Mouse (Mus musculus) adrenal gland, adult 18-20 months (tissue): ENCODE data around the gene Rpa3. TPM values are rescaled to one million over a fixed set of nuclear protein-coding genes. Genes with fewer than 3 reads are reported as not detected.

Experiments used
- DNase-seq, 2 experiments: peaks; one replicate each; pipeline ENCODE4 v3.0.0; 2021 to 2022; ENCODE audit warnings: low spot score in 2 of 2
- total RNA-seq, 2 experiments: library from RNA; stranded (reverse); gene quantifications; 1 replicate in 1 of 2; 2 replicates in 1 of 2; pipeline ENCODE4 v1.2.3; 2021

Gene Rpa3
- total RNA-seq, 2 experiments from 2014 or later, result 12.8 to 13.4 TPM

DNA sequence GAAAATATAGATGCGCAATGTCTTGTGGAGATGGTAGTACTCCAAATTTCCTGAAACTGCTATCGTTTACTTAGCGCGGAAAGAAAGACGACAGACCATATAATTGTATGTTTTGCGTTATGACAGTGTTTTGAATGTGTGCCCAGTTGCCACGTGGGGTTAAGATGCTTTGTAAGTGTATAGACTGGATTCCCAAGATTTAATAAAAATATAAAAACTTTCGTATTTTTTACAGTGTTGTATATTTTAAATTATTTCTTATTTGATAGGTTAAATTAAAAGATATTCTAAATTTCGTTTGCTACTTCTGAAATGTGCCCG, 49.1 kb downstream of the Rpa3 start:
- no peak for DNase-seq

DNA sequence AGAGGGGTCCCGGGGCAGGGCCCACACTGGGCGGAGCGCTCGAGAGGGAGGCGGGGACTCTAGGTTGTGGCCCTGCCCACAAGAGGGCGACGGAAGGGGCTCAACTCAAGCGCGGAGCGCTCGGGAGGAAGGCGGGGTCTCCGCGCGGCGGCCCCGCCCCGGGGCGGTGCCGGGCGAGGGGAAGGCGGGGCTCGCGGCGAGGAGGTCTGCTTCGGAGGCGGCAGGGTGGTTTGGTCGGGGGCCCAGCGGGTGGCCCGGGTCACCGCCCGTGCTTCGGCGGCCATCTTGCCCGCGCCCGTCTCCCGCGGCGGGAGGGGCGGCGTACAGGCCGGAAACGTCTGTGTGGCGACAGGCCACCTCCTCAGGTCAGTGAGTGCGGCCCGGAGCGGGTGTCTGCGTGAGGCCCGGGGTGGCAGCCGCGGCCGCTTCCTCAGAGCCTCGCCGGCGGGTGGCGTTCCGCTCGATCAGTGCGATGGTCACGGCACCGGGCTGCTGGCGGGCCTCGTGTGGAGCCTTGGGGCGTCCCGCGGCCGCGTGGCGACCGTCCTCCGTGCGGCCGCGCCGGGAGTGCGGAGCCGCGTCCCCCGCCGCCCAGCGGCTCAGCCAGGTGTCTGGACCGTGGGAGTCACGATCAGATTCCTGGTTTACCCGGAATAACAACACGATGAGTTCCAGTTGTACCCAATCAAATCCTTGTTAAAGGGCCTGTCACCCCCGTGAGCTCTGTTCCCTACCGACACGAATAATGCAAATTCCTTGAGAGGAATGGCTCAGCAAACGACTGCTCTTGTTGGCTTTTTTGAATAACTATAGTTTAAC, 49.7 kb downstream of the Rpa3 start, which contains the start of gene Mios:
TSS of gene Mios (plus strand) at position 176 of the 819 bp plus-strand sequence.
- DNase-seq, result peak; percentile 83 to 87

Other genes starting within 250 kb of the Rpa3 start
- 1 to 10 TPM in 1 of 2 experiments, under 1 TPM in 1; 0.89 to 2.2 TPM for gene Col28a1, start 66.6 kb downstream of the Rpa3 start, total RNA-seq
- gene Mios, start 50.0 kb downstream of the Rpa3 start, total RNA-seq, result 10 to 100 TPM; 12.4 to 13.5 TPM
- gene Umad1, start 115 bp upstream of the Rpa3 start, total RNA-seq, result 10 to 100 TPM; 10.3 to 15.0 TPM
- gene Gm45062, start 277 bp upstream of the Rpa3 start, total RNA-seq, result under 1 TPM in 1 of 2 experiments, not detected in 1; 0.50 TPM